Mouse (Mus musculus) CH12.LX (cell line): Measurements from ENCODE around the gene Dlx2. TPM values are rescaled to one million over a fixed set of nuclear protein-coding genes. Genes with fewer than 3 reads are reported as not detected.

Source experiments
- DNase-seq: peaks from one replicate; pipeline ENCODE4 v3.0.0-alpha.2; 2013; ENCODE audit errors: extremely low read depth
- H3K27ac ChIP-seq: 2 replicates; pipeline ENCODE4 v1.5.1; 2012; ENCODE audit warnings: low read depth, mild to moderate bottlenecking, control low read depth, moderate library complexity; ENCODE audit not compliant: insufficient read depth
- H3K27me3 ChIP-seq: replicated peaks from 2 replicates; pipeline ENCODE3; 2012; ENCODE audit warnings: inconsistent platforms
- H3K36me3 ChIP-seq, 2 experiments: replicated peaks in 1 of 2; 2 replicates each; pipeline versions ENCODE3 to v1.6.1; 2012; ENCODE audit warnings: inconsistent platforms in 1 of 2, low read length in 1 of 2, mild to moderate bottlenecking in 1 of 2, mixed read lengths in 1 of 2, moderate library complexity in 1 of 2; ENCODE audit not compliant: control insufficient read depth in 1 of 2, insufficient read depth in 1 of 2
- H3K4me1 ChIP-seq, 2 experiments: 2 replicates each; pipeline ENCODE4 v1.6.1; 2012; ENCODE audit warnings: inconsistent platforms in 1 of 2, moderate library complexity in 1 of 2; ENCODE audit not compliant: insufficient read depth in 2 of 2, control insufficient read depth in 1 of 2
- H3K4me2 ChIP-seq: 2 replicates; pipeline ENCODE4 v1.6.1; 2012; ENCODE audit warnings: low read depth, mild to moderate bottlenecking, control low read depth; ENCODE audit not compliant: poor library complexity, insufficient read depth, severe bottlenecking
- H3K4me3 ChIP-seq, 3 experiments: fragments of 150-350 bp in 1 of 3; sonication (generic) in 1 of 3; replicated peaks in 1 of 3; 2 replicates each; pipeline versions ENCODE3 to v1.5.1; 2011 to 2012; ENCODE audit warnings: low read depth in 2 of 3, low read length in 2 of 3, mild to moderate bottlenecking in 2 of 3, moderate library complexity in 2 of 3, control low read depth in 1 of 3, improper control_type of control experiment in 1 of 3, inconsistent platforms in 1 of 3, mixed read lengths in 1 of 3; ENCODE audit not compliant: poor library complexity in 1 of 3
- H3K79me2 ChIP-seq: replicated peaks from 2 replicates; pipeline ENCODE4 v1.6.1; 2012; ENCODE audit warnings: mild to moderate bottlenecking, moderate library complexity; ENCODE audit not compliant: control insufficient read depth, poor library complexity, insufficient read depth, severe bottlenecking; ENCODE audit errors: extremely low read depth
- H3K9ac ChIP-seq: 2 replicates; pipeline ENCODE4 v1.6.1; 2012; ENCODE audit warnings: low read depth, mild to moderate bottlenecking, control low read depth, moderate library complexity; ENCODE audit not compliant: insufficient read depth
- H3K9me3 ChIP-seq: replicated peaks from 2 replicates; pipeline ENCODE3; 2012; ENCODE audit warnings: low read length, inconsistent platforms, mixed read lengths
- BHLHE40 ChIP-seq: IDR thresholded peaks from 2 replicates; pipeline ENCODE4 v1.6.1; 2011; ENCODE audit warnings: mild to moderate bottlenecking, low read depth, low read length, improper control_type of control experiment
- E2F4 ChIP-seq: IDR thresholded peaks from 2 replicates; pipeline ENCODE4 v1.6.1; 2011; ENCODE audit warnings: low read depth, low read length, improper control_type of control experiment; ENCODE audit not compliant: insufficient replicate concordance
- ELF1 ChIP-seq: IDR thresholded peaks from 2 replicates; pipeline ENCODE4 v1.6.1; 2014; ENCODE audit warnings: low read depth, mild to moderate bottlenecking, inconsistent platforms, low read length, improper control_type of control experiment
- ETS1 ChIP-seq: conservative IDR thresholded peaks from 2 replicates; pipeline ENCODE4 v1.6.1; 2012; ENCODE audit warnings: low read depth, mild to moderate bottlenecking, inconsistent platforms, low read length, improper control_type of control experiment, moderate library complexity
- GABPA ChIP-seq: IDR thresholded peaks from 2 replicates; pipeline ENCODE4 v1.6.1; 2012; ENCODE audit warnings: low read depth, low read length, improper control_type of control experiment, inconsistent platforms; ENCODE audit not compliant: insufficient replicate concordance
- HCFC1 ChIP-seq: IDR thresholded peaks from 2 replicates; pipeline ENCODE4 v1.6.1; 2012; ENCODE audit warnings: low read depth, mild to moderate bottlenecking, inconsistent platforms, low read length, improper control_type of control experiment
- KAT2A ChIP-seq: IDR thresholded peaks from 2 replicates; pipeline ENCODE4 v1.6.1; 2012; ENCODE audit warnings: low read length, improper control_type of control experiment, inconsistent platforms; ENCODE audit not compliant: insufficient replicate concordance
- MAZ ChIP-seq: IDR thresholded peaks from 2 replicates; pipeline ENCODE4 v1.6.1; 2012; ENCODE audit warnings: low read depth, mild to moderate bottlenecking, inconsistent platforms, low read length, improper control_type of control experiment, moderate library complexity
- MYC ChIP-seq: IDR thresholded peaks from 2 replicates; pipeline ENCODE4 v1.6.1; 2011; ENCODE audit warnings: low read depth, mild to moderate bottlenecking, improper control_type of control experiment, low read length
- POLR2A ChIP-seq: IDR thresholded peaks from 2 replicates; pipeline ENCODE4 v1.6.1; 2011; ENCODE audit warnings: low read depth, mild to moderate bottlenecking, improper control_type of control experiment, low read length
- POLR2AphosphoS2 ChIP-seq: IDR thresholded peaks from 2 replicates; pipeline ENCODE4 v1.6.1; 2011; ENCODE audit warnings: low read depth, low read length, improper control_type of control experiment
- RCOR1 ChIP-seq: conservative IDR thresholded peaks from 2 replicates; pipeline ENCODE4 v1.6.1; 2012; ENCODE audit warnings: low read depth, mild to moderate bottlenecking, inconsistent platforms, low read length, improper control_type of control experiment
- SMC3 ChIP-seq: IDR thresholded peaks from 2 replicates; pipeline ENCODE4 v1.6.1; 2011; ENCODE audit warnings: low read depth, low read length, improper control_type of control experiment
- TCF12 ChIP-seq: IDR thresholded peaks from 2 replicates; pipeline ENCODE4 v1.6.1; 2014; ENCODE audit warnings: low read depth, mild to moderate bottlenecking, inconsistent platforms, low read length, improper control_type of control experiment
- UBTF ChIP-seq: IDR thresholded peaks from 2 replicates; pipeline ENCODE4 v1.6.1; 2012; ENCODE audit warnings: low read depth, mild to moderate bottlenecking, inconsistent platforms, low read length, improper control_type of control experiment, moderate library complexity
- USF2 ChIP-seq: conservative IDR thresholded peaks from 2 replicates; pipeline ENCODE4 v1.6.1; 2011; ENCODE audit warnings: low read depth, low read length, improper control_type of control experiment
- ZC3H11A ChIP-seq: IDR thresholded peaks from 2 replicates; pipeline ENCODE4 v1.6.1; 2012; ENCODE audit warnings: low read depth, mild to moderate bottlenecking, inconsistent platforms, low read length, improper control_type of control experiment
- dilution Hi-C: fragments of 300-500 bp; cut with MboI; formaldehyde crosslinking; loops from 2 replicates; pipeline ENCODE4 v1.14.3; 2020; ENCODE audit warnings: low sequenced_read_pairs; ENCODE audit not compliant: extremely low pct_unique_long_range_greater_than_20kb, extremely low pct_ligation_motif_present
- in situ Hi-C: fragments of 300-500 bp; cut with MboI; formaldehyde crosslinking; loops from 3 replicates; pipeline ENCODE4 v1.14.3; 2019; ENCODE audit warnings: low sequenced_read_pairs, low pct_ligation_motif_present, low pct_unique_long_range_greater_than_20kb, mixed read lengths
- polyA plus RNA-seq: library from polyadenylated mRNA; unstranded; fragments of >175 nt; gene quantifications from 2 replicates; pipeline ENCODE4 v1.2.1, GENCODE M21; 2012; ENCODE audit warnings: low read depth; ENCODE audit not compliant: insufficient read length
- total RNA-seq, 2 experiments: library from RNA; depleted of rRNA; stranded (reverse); fragments of 300-350 nt in 1 of 2; fragments of >200 nt in 1 of 2; gene quantifications; 2 replicates each; pipeline ENCODE4 v1.2.3; 2012 to 2014

Gene Dlx2
- total and polyA plus RNA-seq, 3 experiments, result not detected

DNA sequence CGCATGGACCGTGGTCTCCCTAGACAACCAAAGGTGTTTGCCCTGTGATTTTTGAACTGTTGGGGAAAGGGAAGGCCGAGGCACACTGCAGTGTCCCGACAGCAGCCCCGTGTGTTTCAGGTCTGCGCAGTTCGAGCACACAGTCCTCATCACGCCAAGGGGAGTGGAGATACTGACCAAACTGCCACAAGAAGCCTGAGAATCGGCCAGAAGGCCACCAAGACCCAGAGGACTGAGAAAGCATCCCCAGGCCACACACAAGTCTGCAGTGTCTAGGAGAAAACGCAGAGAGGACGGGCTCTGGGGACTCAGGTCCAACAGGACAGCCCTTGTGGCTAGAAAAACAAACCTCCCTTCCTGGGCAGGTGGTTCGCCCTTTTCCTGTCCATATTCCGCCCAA, 21.8 kb downstream of the Dlx2 start:
- Histone ChIP-seq H3K4me1 (peaks cover 0 to 10% of the 10 kb centered on the region in 2 experiments; a peak in 2 of 4 replicates), H3K79me2 (no peaks in the 10 kb centered on the region), H3K4me2 (no peak overlapping the region), H3K9ac (no peak overlapping the region), H3K27me3 (no peaks in the 10 kb centered on the region), H3K36me3 (peaks cover 0 to 2% of the 10 kb centered on the region in 2 experiments), H3K27ac (no peak overlapping the region), H3K4me3 (no peak overlapping the region), H3K9me3 (peaks cover 15% of the 10 kb centered on the region)
- DNase-seq, result no peak
- in situ Hi-C loops, result loop anchor here (5.0 to 25.0 kb wide), 2 partner anchors 67 to 237 kb away; no protein-coding TSS in a partner anchor
- dilution Hi-C loops, result no loop called here
- TF ChIP-seq POLR2A, result no peak
- no peak for TF ChIP-seq SMC3
- TF ChIP-seq MYC, result no peak
- no peak for TF ChIP-seq ELF1

DNA sequence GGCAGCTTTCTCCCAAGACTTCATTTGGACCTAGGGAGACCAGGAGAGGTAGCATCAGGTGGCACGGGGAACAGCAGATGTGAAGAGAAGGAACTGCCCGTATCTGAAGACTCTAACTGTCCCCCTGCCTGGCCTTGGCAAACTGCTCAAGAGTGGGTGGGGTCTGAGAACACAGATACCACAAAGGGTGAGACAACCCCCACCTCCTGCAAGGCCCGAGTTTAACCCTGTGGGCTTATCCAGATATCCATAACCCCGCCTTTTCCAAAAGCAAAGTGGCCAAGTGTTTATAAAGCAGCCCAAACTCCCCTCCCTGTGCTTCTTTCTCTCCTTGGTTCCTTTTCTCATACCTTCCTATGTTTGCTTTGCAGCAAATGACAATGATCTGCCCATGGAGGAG, 23.1 kb downstream of the Dlx2 start:
- no peaks in the 10 kb centered on the region for H3K79me2 ChIP-seq
- in situ Hi-C loops, result no loop called here
- no peak overlapping the region for H3K9ac ChIP-seq
- dilution Hi-C loops, result no loop called here
- H3K9me3 ChIP-seq, result peaks cover 2% of the 10 kb centered on the region
- peaks cover 0 to 2% of the 10 kb centered on the region in 2 experiments for H3K36me3 ChIP-seq
- peaks cover 0 to 10% of the 10 kb centered on the region in 2 experiments; a peak in 2 of 4 replicates for H3K4me1 ChIP-seq
- H3K4me2 ChIP-seq, result no peak overlapping the region
- DNase-seq, result no peak
- H3K27ac ChIP-seq, result no peak overlapping the region
- TF ChIP-seq UBTF (no peak), KAT2A (no peak), MYC (no peak), ZC3H11A (no peak), POLR2AphosphoS2 (no peak), GABPA (no peak), TCF12 (no peak), ETS1 (no peak), USF2 (no peak), MAZ (no peak), HCFC1 (no peak), BHLHE40 (no peak), E2F4 (no peak), RCOR1 (no peak)
- no peak overlapping the region for H3K4me3 ChIP-seq
- no peaks in the 10 kb centered on the region for H3K27me3 ChIP-seq
